Mouse (Mus musculus) kidney, embryonic 15.5 days (tissue): ENCODE measurements around the gene Ptgr2. TPM values are rescaled to one million over a fixed set of nuclear protein-coding genes. Genes with fewer than 3 reads are reported as not detected.

Experiments
- ATAC-seq: fragments of 200-750 bp; cut with Nextera tagmentation; replicated peaks from 2 replicates; pipeline ENCODE4 v1.8.0; 2017; ENCODE audit warnings: moderate TSS enrichment; ENCODE audit not compliant: low FRiP score
- H3K27ac ChIP-seq: fragments of 300-500 bp; sonication (generic); 2 replicates; pipeline ENCODE4 v1.5.1; 2015; ENCODE audit warnings: mild to moderate bottlenecking, inconsistent platforms
- H3K27me3 ChIP-seq: fragments of 300-500 bp; sonication (generic); 2 replicates; pipeline ENCODE4 v1.6.1; 2015; ENCODE audit warnings: inconsistent platforms
- H3K36me3 ChIP-seq: fragments of 300-500 bp; sonication (generic); 2 replicates; pipeline ENCODE4 v1.6.1; 2015; ENCODE audit warnings: inconsistent platforms
- H3K4me1 ChIP-seq: fragments of 300-500 bp; sonication (generic); 2 replicates; pipeline ENCODE4 v1.6.1; 2015; ENCODE audit warnings: inconsistent platforms
- H3K4me2 ChIP-seq: fragments of 300-500 bp; sonication (generic); 2 replicates; pipeline ENCODE4 v1.6.1; 2015; ENCODE audit warnings: moderate library complexity, mild to moderate bottlenecking, inconsistent platforms
- H3K4me3 ChIP-seq: fragments of 300-500 bp; sonication (generic); replicated peaks from 2 replicates; pipeline ENCODE4 v1.5.1; 2015; ENCODE audit warnings: mild to moderate bottlenecking, inconsistent platforms
- H3K9ac ChIP-seq: fragments of 300-500 bp; sonication (generic); 2 replicates; pipeline ENCODE4 v1.6.1; 2015; ENCODE audit warnings: mild to moderate bottlenecking, inconsistent platforms
- H3K9me3 ChIP-seq: fragments of 300-500 bp; sonication (generic); replicated peaks from 2 replicates; pipeline ENCODE4 v1.6.1; 2016; ENCODE audit warnings: inconsistent platforms
- WGBS: fragments of 180-500 bp; shearing (Covaris S2); methylation state at CpG from one replicate; pipeline ENCODE4 v1.1.7; 2015; ENCODE audit warnings: mixed read lengths; 5-methylcytosine and 5-hydroxymethylcytosine counted together
- polyA plus RNA-seq: library from polyadenylated mRNA; unstranded; fragments of >200 nt; fragmentation: Nextera tagmentation; extraction: Ambion mirVana; gene quantifications from 2 replicates; pipeline ENCODE4 v1.2.1, GENCODE M21; 2015

The Ptgr2 gene
- polyA plus RNA-seq, 1 experiment from 2014 or later = 25.4 TPM

- H3K27me3 ChIP-seq = no peaks in the 10 kb centered on the region
- H3K9ac ChIP-seq = no peak overlapping the region
- no peak overlapping the region for H3K27ac ChIP-seq
- ATAC-seq = no peak
- H3K9me3 ChIP-seq = no peaks in the 10 kb centered on the region
- H3K36me3 ChIP-seq = no peaks in the 10 kb centered on the region
- no peak overlapping the region for H3K4me3 ChIP-seq
- no peak overlapping the region for H3K4me2 ChIP-seq
- no peaks in the 10 kb centered on the region for H3K4me1 ChIP-seq
- WGBS = 90% methylated on average over 9 of the region's 9 CpGs
Measured at GRCm38 (mm10) chr12:84275288-84275687, 9.7 kb upstream of the Ptgr2 start.

GRCm38 (mm10) chr12:84276288-84276687, 8.7 kb upstream of the Ptgr2 start:
- Histone ChIP-seq H3K27ac (no peak overlapping the region), H3K36me3 (no peaks in the 10 kb centered on the region), H3K4me1 (no peaks in the 10 kb centered on the region), H3K9ac (no peak overlapping the region), H3K27me3 (no peaks in the 10 kb centered on the region), H3K9me3 (no peaks in the 10 kb centered on the region), H3K4me2 (no peak overlapping the region), H3K4me3 (no peak overlapping the region)
- 76% methylated on average over 2 of the region's 2 CpGs for whole genome bisulfite sequencing
- ATAC-seq = no peak

- Histone ChIP-seq H3K9me3 (no peaks in the 10 kb centered on the region), H3K27ac (no peak overlapping the region), H3K4me1 (no peaks in the 10 kb centered on the region), H3K4me2 (no peak overlapping the region), H3K36me3 (no peaks in the 10 kb centered on the region), H3K9ac (no peak overlapping the region), H3K27me3 (no peaks in the 10 kb centered on the region), H3K4me3 (no peak overlapping the region)
- WGBS = 83% methylated on average over 4 of the region's 4 CpGs
- no peak for ATAC-seq
Measured at GRCm38 (mm10) chr12:84276799-84277198, 8.2 kb upstream of the Ptgr2 start.

- Histone ChIP-seq H3K9ac (no peak overlapping the region), H3K27me3 (no peaks in the 10 kb centered on the region), H3K27ac (no peak overlapping the region), H3K4me1 (no peaks in the 10 kb centered on the region), H3K4me3 (no peak overlapping the region), H3K4me2 (no peak overlapping the region), H3K36me3 (no peaks in the 10 kb centered on the region), H3K9me3 (no peaks in the 10 kb centered on the region)
- ATAC-seq = no peak
- WGBS = 76% methylated on average over 3 of the region's 3 CpGs
Measured at GRCm38 (mm10) chr12:84277832-84278231, 7.2 kb upstream of the Ptgr2 start.

DNA sequence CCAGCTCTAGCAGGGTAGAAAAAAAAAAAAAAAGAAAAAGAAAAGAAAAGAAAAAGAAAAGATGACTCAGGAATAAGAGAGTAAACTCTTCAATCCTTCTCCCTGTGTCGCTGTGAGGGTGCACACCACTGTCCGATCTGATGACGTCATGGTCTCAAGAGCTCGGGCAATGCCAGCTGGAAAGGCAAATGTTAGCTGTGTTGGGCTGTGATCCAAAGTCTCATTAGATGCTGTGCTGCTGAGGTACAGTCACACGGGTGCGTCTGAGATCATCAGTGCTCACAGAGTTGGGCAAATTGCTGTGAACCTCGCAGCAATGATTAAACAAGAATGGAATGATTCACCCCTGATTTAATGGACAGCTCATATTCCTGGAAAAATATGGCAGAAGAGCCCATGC, 6.1 kb upstream of the Ptgr2 start:
- WGBS = 80% methylated on average over 7 of the region's 7 CpGs
- H3K4me1 ChIP-seq = no peaks in the 10 kb centered on the region
- H3K9me3 ChIP-seq = no peaks in the 10 kb centered on the region
- no peak overlapping the region for H3K4me2 ChIP-seq
- H3K27me3 ChIP-seq = no peaks in the 10 kb centered on the region
- no peak for ATAC-seq
- no peak overlapping the region for H3K9ac ChIP-seq
- H3K4me3 ChIP-seq = no peak overlapping the region
- H3K36me3 ChIP-seq = no peaks in the 10 kb centered on the region
- H3K27ac ChIP-seq = no peak overlapping the region

GRCm38 (mm10) chr12:84284391-84284790, 641 bp upstream of the Ptgr2 start:
- peak overlapping the region; percentile 33; the same call in 1 of the 2 replicates for H3K9ac ChIP-seq
- no peak overlapping the region for H3K27ac ChIP-seq
- H3K36me3 ChIP-seq = no peaks in the 10 kb centered on the region
- H3K27me3 ChIP-seq = no peaks in the 10 kb centered on the region
- peak overlapping the region; percentile 51; the same call in 1 of the 2 replicates for H3K4me3 ChIP-seq
- H3K4me2 ChIP-seq = peak overlapping the region; percentile 72
- WGBS = 78% methylated on average over 14 of the region's 14 CpGs
- no peak for ATAC-seq
- H3K9me3 ChIP-seq = no peaks in the 10 kb centered on the region
- H3K4me1 ChIP-seq = peaks cover 17% of the 10 kb centered on the region

- WGBS = 30% methylated on average over 8 of the region's 8 CpGs
- 0 out of 2 replicates have a peak, but pooled peaks have one; percentile 9 for ATAC-seq
- H3K27ac ChIP-seq = peak overlapping the region; percentile 54
Measured at GRCm38 (mm10) chr12:84285593-84285968, 549 bp downstream of the Ptgr2 start.

DNA sequence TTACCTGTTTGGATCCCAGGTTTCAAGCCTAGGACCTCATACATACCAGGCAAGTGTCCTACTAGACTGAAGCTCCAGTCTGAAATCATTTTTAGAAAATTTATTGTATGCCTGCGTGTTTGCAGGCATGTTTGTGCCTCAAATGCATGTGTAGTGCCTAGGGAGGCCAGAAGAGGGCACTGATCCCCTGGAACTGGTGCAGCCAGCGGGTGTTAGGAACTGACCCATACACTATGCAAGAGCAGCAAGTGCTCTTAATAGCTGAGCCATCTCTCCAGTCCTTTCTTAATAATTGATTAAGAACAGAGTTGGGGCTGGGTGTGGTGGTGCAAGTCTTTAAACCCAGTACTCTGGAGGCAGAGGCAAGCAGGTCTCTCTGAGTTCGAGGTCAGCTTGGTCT, 3.4 kb downstream of the Ptgr2 start:
- H3K4me3 ChIP-seq = no peak overlapping the region
- H3K9ac ChIP-seq = no peak overlapping the region
- H3K36me3 ChIP-seq = peaks cover 8% of the 10 kb centered on the region; the same call in 1 of the 2 replicates
- peaks cover 17% of the 10 kb centered on the region for H3K4me1 ChIP-seq
- H3K27me3 ChIP-seq = no peaks in the 10 kb centered on the region
- 55% methylated on average over 3 of the region's 3 CpGs for WGBS
- no peak for ATAC-seq
- H3K4me2 ChIP-seq = no peak overlapping the region
- H3K9me3 ChIP-seq = no peaks in the 10 kb centered on the region
- H3K27ac ChIP-seq = no peak overlapping the region

More at GRCm38 (mm10) chr12:84285593-84285968, 549 bp downstream of the Ptgr2 start:
- Histone ChIP-seq H3K4me3 (peak overlapping the region; percentile 51), H3K36me3 (no peaks in the 10 kb centered on the region), H3K4me2 (peak overlapping the region; percentile 72), H3K9ac (peak overlapping the region; percentile 33), H3K27me3 (no peaks in the 10 kb centered on the region), H3K9me3 (no peaks in the 10 kb centered on the region), H3K4me1 (peaks cover 17% of the 10 kb centered on the region)

DNA sequence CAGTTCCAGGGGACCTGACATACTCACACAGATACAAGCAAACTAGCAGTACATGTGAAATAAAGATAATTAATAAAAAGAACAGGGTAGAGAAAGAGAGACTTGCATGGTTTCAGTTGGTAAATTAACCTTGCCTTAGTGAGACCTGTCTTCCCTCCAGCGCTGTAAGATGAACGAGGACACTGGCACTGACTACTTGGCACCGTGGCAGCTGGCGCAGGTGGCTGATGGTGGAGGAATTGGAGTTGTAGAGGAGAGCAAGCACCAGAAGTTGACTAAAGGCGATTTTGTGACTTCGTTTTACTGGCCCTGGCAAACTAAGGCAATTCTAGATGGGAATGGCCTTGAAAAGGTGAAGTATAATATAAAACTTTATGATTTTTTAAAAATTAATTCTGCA, 12.8 kb downstream of the Ptgr2 start:
- no peak overlapping the region for H3K27ac ChIP-seq
- peaks cover 61% of the 10 kb centered on the region for H3K36me3 ChIP-seq
- no peak overlapping the region for H3K4me2 ChIP-seq
- WGBS = 92% methylated on average over 6 of the region's 6 CpGs
- no peaks in the 10 kb centered on the region for H3K27me3 ChIP-seq
- no peak overlapping the region for H3K9ac ChIP-seq
- H3K9me3 ChIP-seq = no peaks in the 10 kb centered on the region
- no peak for ATAC-seq
- H3K4me1 ChIP-seq = no peaks in the 10 kb centered on the region
- no peak overlapping the region for H3K4me3 ChIP-seq

DNA sequence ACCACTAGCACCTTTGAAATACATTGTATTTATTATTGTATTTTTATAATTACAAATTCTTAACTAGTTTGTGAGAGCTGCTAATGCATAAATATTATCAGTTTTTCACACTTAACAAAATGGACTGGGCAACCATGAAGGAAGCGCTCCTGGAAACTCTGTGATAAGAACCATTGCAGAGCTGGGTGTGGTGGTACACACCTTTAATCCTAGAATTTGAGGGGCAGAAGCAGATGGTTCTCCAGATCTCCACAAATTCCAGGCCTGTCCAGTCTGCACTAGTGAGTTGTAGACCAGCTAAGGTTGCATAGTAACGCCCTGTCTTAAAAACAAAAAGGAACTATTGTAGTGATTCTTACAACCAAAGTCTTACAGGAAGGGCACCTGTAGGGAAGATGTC, 14.2 kb downstream of the Ptgr2 start:
- Histone ChIP-seq H3K9ac (no peak overlapping the region), H3K4me3 (no peak overlapping the region), H3K9me3 (no peaks in the 10 kb centered on the region), H3K4me1 (no peaks in the 10 kb centered on the region), H3K36me3 (peaks cover 55% of the 10 kb centered on the region), H3K4me2 (no peak overlapping the region), H3K27ac (no peak overlapping the region), H3K27me3 (no peaks in the 10 kb centered on the region)
- no peak for ATAC-seq
- 91% methylated on average over 2 of the region's 2 CpGs for WGBS

- Histone ChIP-seq H3K4me1 (no peaks in the 10 kb centered on the region), H3K9me3 (no peaks in the 10 kb centered on the region), H3K36me3 (peaks cover 52% of the 10 kb centered on the region), H3K4me2 (no peak overlapping the region), H3K27me3 (no peaks in the 10 kb centered on the region), H3K9ac (no peak overlapping the region), H3K4me3 (no peak overlapping the region), H3K27ac (no peak overlapping the region)
- ATAC-seq = no peak
- 91% methylated on average over 5 of the region's 5 CpGs for WGBS
Measured at GRCm38 (mm10) chr12:84304101-84304500, 19.1 kb downstream of the Ptgr2 start.

- H3K27ac ChIP-seq = no peak overlapping the region
- 83% methylated on average over 1 of the region's 1 CpGs for WGBS
- ATAC-seq = no peak
Measured at GRCm38 (mm10) chr12:84304554-84304953, 19.5 kb downstream of the Ptgr2 start.

DNA sequence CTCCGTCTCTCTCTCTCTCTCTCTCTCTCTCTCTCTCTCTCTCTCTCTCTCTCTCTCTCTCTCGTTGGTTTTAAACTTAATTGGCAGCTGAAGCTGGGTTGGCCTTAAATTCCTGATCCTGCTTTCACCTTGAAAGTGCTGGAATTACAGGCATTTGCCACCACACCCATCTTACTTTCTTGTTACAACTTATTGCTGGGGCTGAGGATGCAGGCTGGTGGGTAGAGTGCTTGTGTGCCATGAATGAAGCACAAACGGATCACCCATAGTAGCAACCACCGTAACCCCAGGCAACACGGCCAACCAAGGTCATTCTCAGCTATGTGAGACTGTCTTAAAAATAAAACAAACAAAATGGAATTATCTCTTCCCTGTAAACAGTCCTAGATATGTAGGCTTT, 26.3 kb downstream of the Ptgr2 start:
- no peak overlapping the region for H3K4me3 ChIP-seq
- H3K27me3 ChIP-seq = no peaks in the 10 kb centered on the region
- ATAC-seq = no peak
- no peak overlapping the region for H3K27ac ChIP-seq
- 82% methylated on average over 4 of the region's 5 CpGs for WGBS
- H3K9me3 ChIP-seq = no peaks in the 10 kb centered on the region
- H3K36me3 ChIP-seq = peaks cover 20% of the 10 kb centered on the region; the same call in 1 of the 2 replicates
- H3K4me1 ChIP-seq = peaks cover 5% of the 10 kb centered on the region
- no peak overlapping the region for H3K9ac ChIP-seq
- no peak overlapping the region for H3K4me2 ChIP-seq

More at GRCm38 (mm10) chr12:84304554-84304953, 19.5 kb downstream of the Ptgr2 start:
- Histone ChIP-seq H3K4me2 (no peak overlapping the region), H3K36me3 (peaks cover 48% of the 10 kb centered on the region), H3K4me3 (no peak overlapping the region), H3K27me3 (no peaks in the 10 kb centered on the region), H3K9me3 (no peaks in the 10 kb centered on the region), H3K9ac (no peak overlapping the region), H3K4me1 (no peaks in the 10 kb centered on the region)
